Mouse (Mus musculus) midbrain, embryonic 14.5 days (tissue): ENCODE data around the gene Akip1. TPM values are rescaled to one million over a fixed set of nuclear protein-coding genes. Genes with fewer than 3 reads are reported as not detected.

ENCODE experiments used
- ATAC-seq: fragments of 200-750 bp; cut with Nextera tagmentation; 2 replicates; pipeline ENCODE4 v1.8.0; 2017; ENCODE audit warnings: moderate number of reproducible peaks, moderate library complexity; ENCODE audit not compliant: low FRiP score, low TSS enrichment
- DNase-seq: peaks from one replicate; pipeline ENCODE4 v3.0.0-alpha.2; 2015
- H3K27ac ChIP-seq: fragments of 300-500 bp; sonication (generic); replicated peaks from 2 replicates; pipeline ENCODE4 v1.5.1; 2014; ENCODE audit warnings: mild to moderate bottlenecking, low read depth, low read length, moderate library complexity
- H3K27me3 ChIP-seq: fragments of 300-500 bp; sonication (generic); 2 replicates; pipeline ENCODE4 v1.6.1; 2014; ENCODE audit warnings: low read length, control low read depth, mixed read lengths; ENCODE audit not compliant: control insufficient read depth, insufficient read depth
- H3K36me3 ChIP-seq: fragments of 300-500 bp; sonication (generic); 2 replicates; pipeline ENCODE4 v1.6.1; 2014; ENCODE audit warnings: low read length, control low read depth; ENCODE audit not compliant: control insufficient read depth, insufficient read depth
- H3K4me1 ChIP-seq: fragments of 300-500 bp; sonication (generic); 2 replicates; pipeline ENCODE4 v1.6.1; 2014; ENCODE audit warnings: mild to moderate bottlenecking, antibody characterized with exemption, low read length, control low read depth; ENCODE audit not compliant: control insufficient read depth, insufficient read depth
- H3K4me2 ChIP-seq: fragments of 300-500 bp; sonication (generic); 2 replicates; pipeline ENCODE4 v1.6.1; 2014; ENCODE audit warnings: mild to moderate bottlenecking, low read length, moderate library complexity
- H3K4me3 ChIP-seq: fragments of 300-500 bp; sonication (generic); replicated peaks from 2 replicates; pipeline ENCODE4 v1.5.1; 2014; ENCODE audit warnings: low read depth, low read length
- H3K9ac ChIP-seq: fragments of 300-500 bp; sonication (generic); replicated peaks from 2 replicates; pipeline ENCODE4 v1.6.1; 2014; ENCODE audit warnings: mild to moderate bottlenecking, low read length, moderate library complexity
- H3K9me3 ChIP-seq: fragments of 300-500 bp; sonication (generic); 2 replicates; pipeline ENCODE4 v1.6.1; 2016; ENCODE audit warnings: low read length, control low read depth, mixed read lengths; ENCODE audit not compliant: control insufficient read depth
- WGBS: fragments of 180-500 bp; shearing (Covaris S2); extraction: QIAGEN DNeasy Blood & Tissue Kit; methylation state at CpG from one replicate; pipeline ENCODE4 v1.1.7; 2014; 5-methylcytosine and 5-hydroxymethylcytosine counted together
- polyA plus RNA-seq: library from polyadenylated mRNA; unstranded; fragments of >200 nt; fragmentation: Nextera tagmentation; extraction: Ambion mirVana; gene quantifications from 2 replicates; pipeline ENCODE4 v1.2.1, GENCODE M21; 2014

The Akip1 gene
- polyA plus RNA-seq, 1 experiment from 2014 or later: 10.0 TPM

DNA sequence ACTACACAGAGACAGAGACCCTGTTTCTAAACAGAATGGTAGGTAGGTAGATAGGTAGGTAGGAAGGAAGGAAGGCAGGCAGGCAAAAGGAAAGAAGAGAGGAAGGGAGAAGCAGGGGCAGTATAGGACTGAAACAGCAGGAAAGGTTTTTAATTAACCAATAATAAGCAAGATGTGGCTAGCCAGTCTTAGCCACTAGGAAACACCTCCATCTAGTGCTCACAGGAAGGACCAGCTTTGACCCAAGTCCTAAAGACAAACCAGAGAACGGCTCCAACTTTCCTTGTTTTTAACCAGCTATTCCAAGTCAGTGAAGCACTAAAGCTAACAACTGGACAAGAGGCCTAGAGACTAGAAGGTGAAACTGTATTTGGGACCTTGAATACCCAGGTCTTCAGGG, 44.3 kb downstream of the Akip1 start:
- 72% methylated on average over 1 of the region's 1 CpGs for WGBS
- Histone ChIP-seq H3K4me3 (no peak overlapping the region), H3K27ac (no peak overlapping the region), H3K9ac (no peak overlapping the region), H3K9me3 (no peaks in the 10 kb centered on the region), H3K27me3 (no peaks in the 10 kb centered on the region), H3K4me2 (no peak overlapping the region), H3K36me3 (peaks cover 40% of the 10 kb centered on the region), H3K4me1 (peaks cover 6% of the 10 kb centered on the region; the same call in 1 of the 2 replicates)
- no peak for DNase-seq
- no peak for ATAC-seq

DNA sequence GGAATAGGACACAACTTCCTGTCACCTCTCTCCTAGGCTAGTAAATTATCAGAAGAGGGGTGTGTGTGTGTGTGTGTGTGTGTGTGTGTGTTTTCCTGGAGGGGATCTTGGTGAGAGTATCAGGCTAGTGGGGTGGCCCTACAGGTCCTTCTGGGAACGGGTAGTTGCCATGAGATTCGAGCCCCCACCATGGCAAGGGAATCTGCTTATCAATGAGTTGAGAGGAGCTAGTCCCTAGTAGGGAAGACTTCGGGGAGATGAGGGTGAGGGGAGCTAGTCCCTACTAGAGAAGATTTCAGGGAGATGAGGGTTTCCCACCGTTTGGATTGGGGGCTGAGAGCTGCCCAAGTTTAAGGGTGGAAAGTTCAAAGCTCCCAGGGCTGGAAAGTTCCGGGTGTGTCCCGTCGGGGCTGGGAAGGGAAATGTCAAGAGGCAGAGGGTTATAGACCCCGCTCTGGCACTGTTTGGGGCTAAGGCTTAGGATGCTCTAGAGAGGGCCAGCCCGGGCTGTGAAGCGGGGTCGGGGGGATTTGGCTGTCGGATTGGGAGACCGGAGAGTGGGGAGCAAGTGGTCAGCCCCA, 48.0 kb downstream of the Akip1 start:
- Histone ChIP-seq H3K27ac (peak overlapping the region; percentile 91), H3K36me3 (peaks cover 16% of the 10 kb centered on the region), H3K9ac (peak overlapping the region; percentile 92), H3K4me1 (peaks cover 18% of the 10 kb centered on the region; the same call in 1 of the 2 replicates), H3K4me3 (peak overlapping the region; percentile 91), H3K9me3 (no peaks in the 10 kb centered on the region), H3K4me2 (peak overlapping the region; percentile 94), H3K27me3 (no peaks in the 10 kb centered on the region)
- WGBS: 3% methylated on average over 13 of the region's 13 CpGs
- no peak for DNase-seq
- peak; percentile 77 for ATAC-seq

DNA sequence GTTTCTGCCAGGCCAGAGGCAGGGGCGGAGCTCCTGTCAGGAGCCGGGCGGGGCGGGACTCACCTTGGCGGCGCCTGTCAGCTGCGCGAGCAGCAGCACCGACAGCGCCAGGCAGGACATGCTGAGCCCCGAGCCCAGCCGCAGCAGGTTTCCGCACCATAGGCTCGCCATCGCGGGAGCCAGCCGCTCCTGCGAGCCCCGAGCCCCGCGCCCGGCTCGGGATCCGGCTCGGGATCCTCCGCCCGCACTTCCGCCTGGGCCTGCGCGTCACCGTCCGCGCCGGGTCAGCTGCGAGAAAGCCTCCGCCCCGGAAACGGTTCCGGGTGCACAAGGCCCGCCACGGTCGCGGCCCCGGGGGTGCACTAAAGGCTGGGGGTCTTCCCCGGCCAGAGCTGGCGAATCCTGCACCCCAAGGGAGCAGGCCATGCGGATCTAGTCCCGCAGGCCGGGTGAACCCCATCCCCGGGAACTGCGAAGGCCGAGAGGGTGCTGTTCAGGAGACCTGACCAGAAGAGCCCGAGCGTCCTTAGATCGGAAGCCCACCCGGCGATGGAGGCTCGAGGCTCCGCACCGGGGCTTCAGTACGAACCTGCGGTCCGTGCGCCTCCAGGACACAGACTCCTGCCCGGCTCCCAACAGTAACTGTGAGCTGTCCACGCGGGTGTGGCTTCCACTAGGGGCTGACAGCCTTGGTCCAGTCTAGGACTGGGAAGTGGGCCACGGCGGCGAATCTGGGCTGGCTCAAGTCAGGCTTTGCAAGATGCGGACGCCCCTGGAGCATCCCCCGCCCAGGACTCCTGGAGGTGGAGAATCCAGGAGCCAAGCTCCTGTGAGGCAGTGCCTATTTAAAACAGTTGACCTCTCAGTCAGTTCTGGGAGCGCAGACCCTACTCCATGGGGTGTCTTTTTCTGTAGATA, 48.8 kb downstream of the Akip1 start, which contains the start of gene Tmem9b:
Gene Tmem9b (minus strand): TSS at position 868 of the 918 bp plus-strand sequence.
- DNase-seq: peak; percentile 91

DNA sequence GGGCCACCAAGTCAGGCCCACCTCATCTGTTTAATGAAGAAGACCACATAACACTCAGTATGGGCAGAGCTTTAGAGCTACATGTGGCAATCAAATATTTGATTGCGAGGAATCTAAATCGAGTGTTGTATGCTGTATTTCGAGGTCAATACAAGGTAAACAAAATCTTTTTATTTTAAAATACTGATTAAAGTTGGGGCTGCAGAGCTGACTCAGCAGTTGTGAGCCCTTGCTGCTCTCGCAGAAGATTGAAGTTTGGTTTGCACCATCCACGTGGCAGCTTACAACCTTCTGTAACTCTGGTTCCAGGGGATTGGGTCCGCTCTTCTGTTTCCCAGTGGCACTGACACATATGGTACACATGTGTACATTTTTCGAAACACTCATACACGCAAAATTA, 50.5 kb downstream of the Akip1 start:
- Histone ChIP-seq H3K9me3 (no peaks in the 10 kb centered on the region), H3K36me3 (peaks cover 6% of the 10 kb centered on the region; the same call in 1 of the 2 replicates), H3K27ac (no peak overlapping the region), H3K27me3 (no peaks in the 10 kb centered on the region), H3K4me3 (no peak overlapping the region), H3K9ac (no peak overlapping the region), H3K4me1 (peaks cover 18% of the 10 kb centered on the region; the same call in 1 of the 2 replicates), H3K4me2 (no peak overlapping the region)
- 94% methylated on average over 8 of the region's 8 CpGs for WGBS
- ATAC-seq: no peak
- DNase-seq: no peak

More for the DNA sequence above, 48.8 kb downstream of the Akip1 start, which contains the start of gene Tmem9b:
- WGBS: under 1% methylated on average over 74 of the region's 74 CpGs
- Histone ChIP-seq H3K4me2 (peak within 1 kb of the TSS; percentile 94), H3K9me3 (no peaks in the 10 kb centered on the region), H3K9ac (peak within 1 kb of the TSS; percentile 92), H3K27me3 (no peaks in the 10 kb centered on the region), H3K4me1 (peaks cover 18% of the 10 kb centered on the region; the same call in 1 of the 2 replicates), H3K4me3 (peak within 1 kb of the TSS; percentile 91), H3K36me3 (peaks cover 12% of the 10 kb centered on the region), H3K27ac (peak within 1 kb of the TSS; percentile 91)
- peak; percentile 89 for ATAC-seq

DNA sequence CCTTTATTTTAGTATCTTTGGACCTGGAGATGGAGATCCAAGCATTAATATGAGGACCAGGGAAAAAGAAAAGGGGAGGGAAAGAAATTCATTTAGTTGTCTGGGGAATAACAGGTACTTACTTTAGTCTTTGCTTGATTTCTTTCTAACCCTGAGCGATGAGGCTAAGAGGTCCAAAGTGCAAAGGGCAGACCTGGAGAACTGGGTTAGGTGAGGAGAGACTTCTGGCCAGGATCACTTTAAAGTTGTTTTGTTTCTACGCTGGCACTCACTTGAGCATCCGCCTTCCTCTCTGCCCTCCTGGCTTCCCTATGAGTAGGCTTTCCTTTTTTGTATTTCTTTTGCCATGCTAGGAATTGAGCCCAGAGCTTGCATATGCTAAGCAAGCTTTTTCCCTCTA, 52.8 kb downstream of the Akip1 start:
- Histone ChIP-seq H3K9ac (no peak overlapping the region), H3K4me3 (no peak overlapping the region), H3K36me3 (no peaks in the 10 kb centered on the region), H3K9me3 (no peaks in the 10 kb centered on the region), H3K4me1 (peaks cover 16% of the 10 kb centered on the region; the same call in 1 of the 2 replicates), H3K4me2 (no peak overlapping the region), H3K27me3 (no peaks in the 10 kb centered on the region), H3K27ac (no peak overlapping the region)
- ATAC-seq (no peak), DNase-seq (no peak)
- 96% methylated on average over 3 of the region's 3 CpGs for WGBS

Other genes starting within 250 kb of the Akip1 start
- gene Trim66, start 195.6 kb upstream of the Akip1 start, polyA plus RNA-seq: 0.75 and 1.3 TPM in 2 replicates
- gene Rpl27a, start 184.5 kb upstream of the Akip1 start, polyA plus RNA-seq: 87.5 and 90.8 TPM in 2 replicates
- gene St5, start 85 bp upstream of the Akip1 start, polyA plus RNA-seq: 15.6 and 16.4 TPM in 2 replicates
- gene BC051019, start 20.2 kb downstream of the Akip1 start, polyA plus RNA-seq: not detected in 2 replicates
- not detected in 2 replicates for gene Ascl3, start 28.0 kb downstream of the Akip1 start, polyA plus RNA-seq
- 132 and 148 TPM in 2 replicates for gene Tmem9b, start 49.2 kb downstream of the Akip1 start, polyA plus RNA-seq
- 5.3 and 5.5 TPM in 2 replicates for gene Nrip3, start 78.3 kb downstream of the Akip1 start, polyA plus RNA-seq
- gene Scube2, start 162.0 kb downstream of the Akip1 start, polyA plus RNA-seq: 2.3 and 2.8 TPM in 2 replicates